Mouse (Mus musculus) c-Kit-positive CD71-positive TER-119-positive erythroid progenitor cells, embryonic 14.5 days (primary cell): ENCODE measurements around the gene Bmp7.

ENCODE experiments used
- DNase-seq: peaks from one replicate; pipeline ENCODE4 v3.0.0-alpha.2; 2013; ENCODE audit warnings: low spot score

Bmp7 gene

DNA sequence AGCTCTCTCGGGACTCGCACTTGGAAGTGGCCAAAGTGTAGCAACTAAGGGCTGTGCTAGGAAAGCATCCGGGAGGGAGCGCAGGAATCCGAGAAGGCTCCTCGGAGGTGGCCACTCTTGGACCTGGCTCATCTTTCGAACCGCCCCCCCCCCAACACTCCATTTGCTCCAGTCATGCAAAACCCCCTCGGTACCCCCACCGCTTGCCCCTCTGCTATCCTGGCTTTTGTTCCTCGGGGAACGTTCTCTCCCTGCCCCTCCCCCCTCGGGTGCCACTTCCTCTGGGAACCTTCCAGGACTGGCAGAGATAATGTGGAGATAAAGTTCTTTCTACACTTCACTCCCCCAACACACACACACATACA is 660 bp upstream of the Bmp7 start:
- DNase-seq, result no peak

DNA sequence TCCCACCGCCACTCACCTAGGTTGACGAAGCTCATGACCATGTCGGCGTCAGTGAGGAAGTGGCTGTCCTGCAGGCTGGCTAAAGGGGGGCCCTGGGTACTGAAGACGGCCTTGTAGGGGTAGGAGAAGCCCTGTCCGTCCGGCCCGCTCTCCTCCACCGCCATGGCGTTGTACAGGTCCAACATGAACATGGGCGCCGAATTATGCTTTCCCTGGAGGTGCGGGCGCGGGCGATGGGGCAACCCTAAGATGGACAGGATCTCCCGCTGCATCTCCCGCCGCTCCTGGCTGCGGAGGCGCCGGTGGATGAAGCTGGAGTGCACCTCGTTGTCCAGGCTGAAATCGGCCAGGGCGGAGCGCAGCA is 500 bp downstream of the Bmp7 start:
- no peak for DNase-seq

DNA sequence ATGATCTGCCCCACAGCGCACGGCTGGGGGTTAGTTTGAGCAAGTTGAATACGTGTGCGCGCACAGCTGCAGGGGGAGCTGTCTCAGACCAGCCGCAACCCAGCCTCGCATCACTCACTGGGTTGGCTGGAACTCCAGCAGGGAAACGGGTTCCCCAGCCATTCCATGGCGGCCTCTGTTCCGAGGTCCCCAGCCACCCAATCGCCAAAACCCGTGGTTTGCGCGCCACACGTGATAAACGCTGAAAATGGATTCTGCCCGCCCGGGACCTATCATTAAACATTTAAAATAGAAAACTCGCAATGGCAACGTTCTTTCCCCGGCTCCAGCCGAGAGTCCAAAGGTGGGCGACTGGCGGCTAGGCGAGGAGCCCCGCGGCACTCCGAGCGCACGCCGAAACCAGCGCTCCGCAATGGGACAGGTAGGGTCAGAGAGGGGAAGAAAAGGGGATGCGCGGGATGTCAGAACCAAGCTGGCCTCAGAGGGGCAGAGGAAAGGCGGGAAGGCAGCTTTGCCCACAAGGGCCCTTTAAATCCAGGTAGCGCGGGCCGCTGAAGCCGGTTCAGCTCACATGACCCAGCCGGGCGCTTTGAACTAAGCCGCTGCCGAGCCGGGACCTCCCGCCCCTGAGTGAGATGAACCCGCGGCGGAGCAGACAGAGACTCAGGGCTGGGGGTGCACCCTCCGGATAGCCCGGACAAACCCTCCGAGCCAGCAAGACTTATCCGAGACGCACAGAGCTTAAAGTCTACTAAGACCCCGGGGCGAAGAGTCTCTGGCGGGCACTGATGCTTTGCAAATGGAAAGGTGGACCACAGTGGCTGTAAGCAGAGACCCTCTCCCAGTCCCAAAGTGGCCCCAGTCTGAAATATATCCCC is 1.1 kb downstream of the Bmp7 start:
- no peak for DNase-seq

DNA sequence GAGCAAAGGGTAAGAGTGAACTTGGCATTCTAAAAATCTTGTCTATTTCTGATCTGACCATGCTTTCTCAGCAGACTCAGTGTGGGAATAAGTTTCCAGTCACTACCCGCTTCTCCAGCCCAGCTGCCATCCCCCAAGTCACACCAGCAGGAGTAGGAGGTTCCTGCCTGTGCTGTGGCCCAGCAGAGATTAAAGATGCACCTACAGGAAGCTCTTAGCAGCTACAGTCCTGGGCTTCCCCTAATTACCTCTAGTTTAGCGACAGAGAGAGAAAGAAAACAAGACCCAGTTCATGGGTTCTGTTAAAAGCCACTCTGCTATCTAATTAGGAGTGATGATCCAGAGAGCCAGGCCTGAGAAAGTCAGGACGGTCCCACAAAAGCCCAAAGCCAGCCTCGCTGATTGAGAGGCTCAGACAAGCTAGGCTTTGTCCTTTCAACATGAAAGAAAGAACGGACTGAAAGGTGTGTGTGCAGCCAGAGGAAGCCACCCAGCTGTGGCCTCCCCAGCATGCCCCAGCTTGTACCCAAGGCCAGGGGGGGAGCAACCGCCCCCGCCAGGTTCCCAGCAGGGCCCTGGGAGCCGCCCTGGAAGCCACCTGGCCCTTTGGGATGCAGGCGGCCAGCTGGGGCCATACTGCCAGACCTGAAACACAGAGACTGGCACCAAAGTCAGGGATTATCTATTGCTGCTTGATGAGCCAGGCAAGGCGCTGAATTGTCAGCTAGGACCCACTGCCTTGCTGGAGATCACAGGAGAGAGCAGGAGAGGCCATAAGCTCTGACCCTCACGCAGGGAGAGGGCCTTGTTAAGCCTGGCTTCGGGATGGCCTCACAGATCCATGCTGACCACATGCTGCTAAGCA is 2.6 kb downstream of the Bmp7 start:
- DNase-seq, result no peak

DNA sequence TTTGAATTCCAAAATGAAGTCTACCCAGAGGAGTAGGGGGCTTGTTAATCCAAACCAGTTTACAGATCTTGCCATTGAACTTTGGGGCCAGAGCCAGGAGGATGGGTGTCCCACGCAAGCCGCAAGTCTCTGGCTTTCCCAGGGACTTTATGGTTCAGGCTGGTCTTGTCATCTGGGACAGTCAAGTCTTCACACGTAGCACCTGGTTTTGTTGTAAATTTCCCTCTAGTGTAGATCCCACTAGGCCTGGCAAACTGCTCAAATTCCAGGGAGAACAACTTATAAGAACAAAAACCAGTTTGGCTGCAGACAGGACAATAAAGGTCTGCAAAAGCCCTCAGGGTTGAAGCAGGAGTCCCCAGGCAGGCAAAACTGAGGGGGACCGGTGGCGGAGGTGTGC is 3.3 kb downstream of the Bmp7 start:
- no peak for DNase-seq

DNA sequence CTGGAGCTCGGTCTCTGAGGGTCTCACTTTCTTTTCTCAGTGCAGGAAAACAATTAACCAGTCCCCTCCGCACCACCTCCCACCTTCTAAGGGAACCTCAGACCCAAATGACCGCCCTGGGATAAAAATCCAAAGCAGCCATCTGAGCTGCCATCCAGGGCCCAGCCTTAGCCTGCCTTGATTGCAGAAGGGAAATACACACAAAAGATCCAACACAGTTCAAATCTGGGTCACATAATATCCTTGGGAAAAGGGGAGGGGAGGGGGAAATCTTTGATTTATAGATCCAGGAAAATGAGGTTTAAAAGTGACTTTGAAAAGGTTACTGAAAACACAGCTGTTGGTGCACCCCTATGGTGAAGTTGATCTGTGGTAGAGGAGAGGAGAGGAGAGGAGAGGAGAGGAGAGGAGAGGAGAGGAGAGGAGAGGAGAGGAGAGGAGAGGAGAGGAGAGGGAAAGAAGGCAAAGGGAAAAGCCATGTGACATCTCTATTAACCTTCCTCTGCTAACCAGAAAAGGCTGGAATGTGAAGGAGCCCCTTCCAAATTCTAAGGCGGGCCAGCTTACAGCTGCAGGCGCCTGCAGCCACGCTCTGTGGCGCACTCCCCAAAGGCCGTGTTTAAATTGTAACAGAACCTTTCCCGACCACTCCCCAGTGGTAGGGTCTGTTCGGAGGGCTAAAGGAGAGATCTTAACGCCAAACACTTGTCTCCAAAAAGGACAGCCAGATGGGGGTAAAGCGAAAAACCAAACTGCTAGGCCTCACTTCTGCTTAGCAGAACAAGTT is 4.2 kb downstream of the Bmp7 start:
- no peak for DNase-seq

DNA sequence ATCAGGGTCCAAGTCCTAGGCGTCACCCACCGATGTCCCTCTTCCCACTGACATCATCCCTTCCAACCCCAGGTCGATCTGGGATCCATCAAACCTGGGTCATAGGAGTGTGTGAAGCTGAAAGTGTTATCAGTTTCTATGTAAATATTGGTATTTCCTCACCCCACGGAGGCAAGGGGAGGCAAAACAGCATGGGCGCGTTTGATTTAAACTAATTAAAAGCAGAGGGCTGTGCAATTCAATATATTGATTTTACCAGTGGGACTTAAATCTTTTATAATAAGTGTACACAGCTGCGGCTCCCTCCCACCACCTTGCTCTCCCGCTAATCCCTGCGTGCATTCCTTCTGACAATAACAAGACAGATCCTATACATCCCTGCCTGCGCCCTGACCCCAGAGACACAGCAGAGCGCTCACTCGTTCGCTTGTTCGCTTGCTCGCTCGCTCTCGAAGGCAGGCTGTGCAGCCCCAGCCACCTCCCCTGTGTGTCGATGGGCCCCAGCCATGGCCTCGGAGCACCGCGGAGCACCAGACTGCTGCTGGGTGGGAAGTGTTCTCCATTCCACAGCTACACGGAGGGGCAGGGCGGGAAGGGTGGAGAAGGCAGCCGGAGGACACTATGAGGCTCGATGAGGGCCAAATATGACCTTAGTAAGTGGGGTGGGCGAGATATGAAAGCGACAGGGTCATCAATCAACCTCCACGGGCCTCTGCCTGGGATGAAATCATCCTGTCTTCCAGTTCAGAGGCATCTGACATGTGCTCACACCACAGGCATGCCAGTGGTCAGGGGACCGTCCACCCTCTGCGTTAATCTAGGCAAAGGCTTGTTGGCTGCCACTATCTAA is 5.0 kb downstream of the Bmp7 start:
- DNase-seq, result no peak

DNA sequence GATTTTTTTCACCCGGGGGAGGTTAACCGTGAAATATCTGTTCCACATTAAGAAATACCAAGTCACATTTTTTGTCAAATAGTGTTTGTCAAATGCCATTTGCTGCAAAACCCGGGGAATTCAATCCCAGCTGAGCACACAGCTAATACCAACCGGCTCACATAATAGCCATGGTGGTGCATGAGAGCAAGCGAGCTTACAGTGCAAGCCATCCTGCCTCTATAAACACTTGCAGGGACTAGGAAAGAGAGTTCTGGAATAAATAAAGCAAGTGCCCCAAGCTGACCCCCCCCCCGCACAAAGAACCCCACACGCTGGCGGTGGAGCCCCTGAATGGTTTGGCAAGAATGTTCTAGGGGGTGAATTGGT is 5.7 kb downstream of the Bmp7 start:
- DNase-seq, result no peak

DNA sequence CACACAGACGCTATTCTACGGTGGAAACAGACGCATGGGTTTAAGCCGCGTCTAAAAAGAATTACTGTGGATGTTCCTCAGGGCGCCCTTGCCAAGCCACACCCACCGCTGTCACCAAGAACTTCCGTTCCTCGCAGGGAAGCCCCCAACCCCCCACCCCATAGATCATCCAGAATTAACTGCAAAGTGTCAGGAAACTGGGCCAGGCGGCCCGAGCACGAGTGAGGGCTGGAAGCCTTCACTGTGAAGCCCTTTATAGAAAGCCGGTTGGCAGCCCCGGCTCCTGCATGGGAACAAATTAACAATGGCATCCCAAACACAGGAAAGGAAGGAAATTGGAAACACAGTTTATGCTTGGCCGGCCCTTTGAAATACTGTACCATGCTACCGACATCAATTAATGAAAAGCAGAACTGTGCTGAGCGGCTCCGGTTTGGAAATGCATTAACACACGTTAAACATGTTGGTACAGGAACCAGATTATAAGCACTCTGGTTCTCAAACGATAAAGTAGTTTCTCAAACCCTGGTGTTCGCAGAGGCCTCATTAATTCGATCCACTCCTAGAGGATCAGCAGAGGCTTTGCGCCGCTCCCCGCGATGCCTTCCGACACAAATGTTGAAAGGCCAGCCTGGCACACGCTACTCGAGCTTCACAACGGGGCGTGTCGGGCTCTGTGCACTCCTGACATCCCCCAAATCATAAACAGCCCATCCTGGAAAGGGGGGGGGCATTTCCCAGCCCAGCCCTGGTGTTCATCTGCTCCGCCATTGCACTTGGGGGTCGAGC is 6.3 kb downstream of the Bmp7 start:
- no peak for DNase-seq

DNA sequence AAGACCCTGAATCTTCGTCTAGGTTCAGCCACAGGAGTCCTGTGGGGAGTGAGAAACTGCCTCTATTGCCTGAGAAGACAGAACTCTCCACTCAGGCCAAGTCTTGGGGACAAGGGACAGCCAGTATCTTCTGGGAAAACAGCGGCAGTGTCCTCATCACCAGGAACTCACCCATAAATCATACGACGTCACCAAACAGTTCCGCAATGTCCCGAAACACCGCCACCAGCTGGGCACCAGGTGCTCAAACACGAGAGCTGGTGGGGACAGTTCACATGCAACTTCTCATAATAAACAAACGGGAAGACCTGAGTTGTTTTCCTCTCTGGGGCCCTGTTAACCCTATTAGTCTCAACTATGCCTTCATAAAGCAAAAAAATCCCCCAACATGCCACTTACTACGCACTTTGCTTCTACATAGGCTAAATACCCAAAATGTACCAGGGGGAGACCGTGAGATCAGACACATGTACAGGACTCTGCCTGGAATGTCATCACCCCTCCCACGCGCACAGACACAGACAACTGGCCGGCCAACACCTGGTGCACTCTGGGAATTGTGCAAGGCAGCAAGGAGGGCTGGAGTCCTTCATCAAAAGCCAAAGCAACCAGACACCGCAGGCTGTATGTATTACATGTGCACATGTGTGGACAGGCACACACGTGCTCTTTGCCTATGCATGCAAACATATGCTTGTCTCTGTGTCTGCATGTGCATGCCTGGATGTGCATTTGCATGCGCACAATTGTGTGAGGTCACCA is 8.8 kb downstream of the Bmp7 start:
- no peak for DNase-seq

DNA sequence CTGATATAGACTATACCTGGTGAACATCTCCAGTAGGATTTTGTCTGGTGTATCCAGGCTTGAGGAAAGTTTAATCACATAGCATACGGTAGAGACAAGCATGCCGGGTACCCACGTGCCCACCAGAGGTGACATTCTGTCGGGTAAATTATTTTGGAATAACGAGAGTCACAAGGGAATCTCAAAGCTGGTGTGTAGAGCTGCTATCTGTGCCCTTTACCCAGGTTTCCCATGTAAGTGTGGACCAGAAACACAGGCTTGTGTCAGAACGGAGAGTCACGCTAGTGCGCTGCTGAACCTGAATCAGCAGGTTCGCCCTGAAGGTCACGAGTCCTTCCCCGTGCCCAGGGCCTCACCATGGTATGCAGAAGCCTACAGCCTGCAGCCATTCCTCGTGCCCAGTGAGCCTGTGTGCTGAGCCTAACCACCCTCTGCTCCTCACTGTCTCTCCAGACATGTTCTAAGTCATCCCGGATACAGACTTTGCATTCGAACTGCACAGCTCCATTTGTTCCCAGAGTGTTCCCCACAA is 10.2 kb downstream of the Bmp7 start:
- no peak for DNase-seq

DNA sequence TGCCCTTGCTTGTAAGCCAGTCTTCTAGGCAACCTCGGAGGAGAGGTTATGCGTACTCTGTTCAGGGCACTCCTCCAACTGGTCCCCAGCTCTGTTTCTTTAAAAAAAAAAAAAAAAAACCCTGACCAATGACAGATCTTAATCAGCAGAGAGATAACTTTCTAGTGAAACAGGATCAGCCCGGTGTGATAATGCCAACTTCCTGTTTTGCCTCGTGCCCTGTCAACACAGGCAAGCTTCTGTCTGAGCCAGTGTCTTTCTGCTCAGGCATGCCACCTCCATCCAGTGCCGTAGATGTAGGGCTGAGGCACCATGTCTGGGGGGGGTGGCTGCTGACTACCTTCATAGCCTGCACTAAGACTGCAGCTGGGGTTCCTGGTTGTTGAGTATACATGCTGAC is 12.5 kb downstream of the Bmp7 start:
- DNase-seq, result no peak

DNA sequence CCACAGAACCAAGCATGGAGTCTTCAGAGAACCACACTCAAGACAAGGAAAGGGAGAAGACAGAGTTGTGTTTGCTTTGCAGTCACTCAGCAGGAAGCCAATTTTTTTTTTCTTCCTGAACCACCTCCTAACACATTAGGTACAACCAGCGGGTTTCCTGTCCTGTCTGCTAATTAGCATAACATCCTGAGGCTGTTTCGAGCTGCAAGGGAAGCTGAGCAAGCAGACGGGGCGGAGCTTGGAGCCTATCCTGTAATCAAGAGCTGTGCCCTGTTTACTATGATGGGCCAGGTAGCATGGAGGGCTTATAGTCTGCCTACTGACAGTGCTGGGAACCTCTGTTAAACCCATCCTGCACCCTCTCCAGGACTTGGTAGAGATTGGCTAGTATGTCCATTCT is 13.8 kb downstream of the Bmp7 start:
- DNase-seq, result no peak

DNA sequence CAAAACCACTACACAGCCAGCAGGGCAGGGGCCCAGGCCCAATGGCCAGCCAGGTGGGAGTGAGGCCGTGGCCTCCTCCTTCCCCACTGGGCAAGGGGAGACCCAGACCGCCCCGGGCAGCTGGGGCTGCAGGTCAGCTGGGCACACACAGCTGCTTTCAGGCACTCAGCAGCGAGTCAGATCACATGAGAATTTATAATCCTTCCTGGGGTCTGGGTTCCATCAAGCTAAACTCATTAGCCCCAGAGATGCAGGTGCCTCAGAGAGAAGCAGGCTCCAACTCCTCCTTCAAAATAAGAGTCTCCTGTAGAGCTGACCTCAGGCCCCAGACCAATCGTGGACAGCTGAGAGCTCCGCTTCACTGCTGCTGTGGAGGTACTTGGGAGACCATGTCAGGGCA is 15.2 kb downstream of the Bmp7 start:
- no peak for DNase-seq

DNA sequence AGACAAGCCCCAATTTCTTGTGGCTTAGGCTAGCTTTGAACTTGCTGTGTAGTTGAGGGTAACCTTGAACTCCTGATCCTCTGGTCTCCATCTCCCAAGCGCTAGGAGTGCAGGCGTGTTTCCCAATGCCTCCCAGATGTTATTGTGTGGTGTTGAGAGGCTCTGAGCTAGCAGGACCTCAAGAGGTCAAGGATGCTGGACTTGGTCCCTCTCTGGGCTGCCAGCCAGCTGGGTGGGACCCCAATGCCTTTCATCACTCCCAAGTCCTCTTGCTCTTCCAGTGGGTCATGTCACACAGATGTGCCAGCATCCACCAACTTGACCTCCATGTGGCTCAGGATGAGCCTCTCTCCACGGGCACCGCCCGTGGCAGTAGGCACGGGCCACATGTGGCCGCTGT is 16.9 kb downstream of the Bmp7 start:
- DNase-seq, result no peak

DNA sequence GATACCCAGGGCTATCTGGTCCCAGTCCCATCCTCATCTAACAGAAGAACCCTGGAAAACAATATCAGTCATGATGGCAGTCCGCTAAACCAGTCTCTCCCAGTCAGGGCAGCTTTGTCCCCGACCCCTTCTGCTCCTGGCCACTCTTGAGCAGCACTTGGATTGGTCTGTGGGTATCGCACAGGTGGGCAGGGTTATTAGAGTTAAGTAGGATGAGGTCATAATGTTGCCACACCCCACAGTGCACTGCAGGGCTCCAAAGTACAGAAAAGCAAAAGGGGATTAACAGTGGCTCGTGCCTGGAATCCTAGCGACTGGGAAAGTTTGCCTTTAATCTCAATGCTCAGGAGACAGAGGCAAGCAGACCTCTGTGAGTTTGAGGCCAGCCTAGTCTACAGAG is 17.5 kb downstream of the Bmp7 start:
- DNase-seq, result no peak

DNA sequence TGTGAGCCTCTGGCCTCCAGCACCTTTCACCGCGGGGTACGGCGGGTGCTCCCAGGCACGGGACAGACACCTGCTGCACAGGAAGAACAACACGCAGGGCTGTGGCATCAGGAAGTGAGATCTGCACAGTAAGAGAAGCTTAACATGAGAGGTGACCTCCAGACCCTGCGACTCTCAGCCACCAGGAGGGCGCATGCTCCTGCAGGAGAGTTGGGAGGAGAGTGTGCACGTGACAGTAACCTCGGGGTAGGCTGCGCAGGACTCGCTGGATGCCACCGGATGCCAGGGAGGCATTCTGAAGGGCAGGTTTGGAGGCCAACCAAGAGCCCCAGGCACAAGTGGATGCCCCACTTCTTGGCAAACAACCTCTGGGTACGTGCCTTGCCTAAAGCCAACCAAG is 26.1 kb downstream of the Bmp7 start:
- no peak for DNase-seq

DNA sequence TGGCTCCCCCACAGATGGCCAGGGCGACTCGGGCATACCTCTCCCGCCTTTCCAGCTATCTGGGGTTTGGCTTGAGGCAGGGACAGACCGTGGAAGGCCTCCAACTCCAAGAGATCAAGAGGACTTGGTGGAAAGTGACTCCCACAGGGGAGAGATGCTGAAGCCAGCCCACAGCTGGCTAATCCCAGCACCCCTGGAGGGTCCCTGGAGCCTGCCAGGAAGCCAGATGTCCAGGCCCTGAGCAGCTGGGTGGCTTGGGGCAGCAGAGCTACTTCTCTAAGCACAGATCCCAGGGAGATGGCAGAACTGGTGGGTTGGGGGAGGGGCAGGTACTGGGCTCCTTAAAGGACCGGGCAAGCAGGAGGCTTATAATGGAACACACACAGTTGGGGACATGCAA is 28.4 kb downstream of the Bmp7 start:
- DNase-seq, result no peak

DNA sequence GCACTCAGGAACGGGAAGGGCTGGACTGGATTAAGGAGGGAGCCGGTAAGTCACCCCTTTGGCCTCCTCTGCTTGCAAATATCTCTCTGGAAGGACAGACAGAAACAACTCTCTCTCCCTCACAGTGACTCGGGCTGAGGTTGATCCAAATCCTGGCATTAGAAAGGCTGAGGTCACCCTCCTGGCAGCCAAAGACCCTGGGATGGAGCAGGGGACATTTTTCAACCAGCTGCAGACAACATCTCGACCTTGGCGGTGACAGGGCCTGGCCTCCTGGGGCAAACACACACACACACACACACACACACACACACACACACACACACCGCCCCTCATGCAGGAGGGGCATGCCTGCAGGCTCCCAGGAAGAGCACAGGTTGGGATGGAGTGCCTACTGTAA is 29.0 kb downstream of the Bmp7 start:
- no peak for DNase-seq

DNA sequence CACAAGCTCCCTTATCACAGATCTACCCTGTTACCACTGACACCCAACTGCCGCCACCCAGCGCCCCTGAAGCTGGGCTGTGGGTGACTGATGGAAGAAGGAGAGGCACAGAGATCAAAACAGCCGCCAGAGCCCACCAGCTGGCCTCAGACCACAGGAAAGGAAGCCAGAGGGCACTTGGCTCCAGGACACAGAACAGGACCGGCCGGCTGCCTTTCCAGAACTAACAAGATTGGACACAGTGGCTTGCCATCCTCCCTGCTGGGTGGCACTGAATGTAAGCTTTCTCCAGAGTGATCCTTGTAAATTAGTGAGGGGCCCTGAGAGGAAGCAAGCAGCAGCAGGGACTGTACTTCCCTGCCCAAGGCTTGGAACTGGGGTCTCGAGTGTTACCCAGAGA is 30.7 kb downstream of the Bmp7 start:
- no peak for DNase-seq
